Mouse (Mus musculus): Measurements from ENCODE around the gene Pigc.

- TF ChIP-seq CTCF (IDR thresholded peaks at IDR 0.05; ENCODE audit: extremely low read depth, insufficient read depth, insufficient read length, insufficient replicate concordance) (no peak), POLR2A (IDR thresholded peaks at IDR 0.05; ENCODE audit: low read depth, low read length) (no peak)
These were observed 16.4 kb upstream of the Pigc start for GRCm38 (mm10) chr1:161952599-161952998.
